Mouse (Mus musculus) olfactory bulb, adult 2 months (tissue): ENCODE data around the gene Ccdc89. TPM values are rescaled to one million over a fixed set of nuclear protein-coding genes. Genes with fewer than 3 reads are reported as not detected.
A peak's percentile ranks its signal among the peaks of the same experiment; 100 is the strongest.

Source experiments
- H3K27ac ChIP-seq: fragments of 200-500 bp; 2 replicates; pipeline ENCODE4 v1.5.1; 2012; ENCODE audit warnings: low read depth, low read length; ENCODE audit not compliant: insufficient read depth
- H3K4me1 ChIP-seq: fragments of 200-500 bp; 2 replicates; pipeline ENCODE4 v1.6.1; 2012; ENCODE audit warnings: low read length; ENCODE audit not compliant: control insufficient read depth, insufficient read depth
- H3K4me3 ChIP-seq: fragments of 200-500 bp; 2 replicates; pipeline ENCODE4 v1.5.1; 2012; ENCODE audit warnings: mild to moderate bottlenecking, low read depth, low read length, moderate library complexity; ENCODE audit not compliant: insufficient read depth
- CTCF ChIP-seq: fragments of 200-500 bp; IDR thresholded peaks from 2 replicates; pipeline ENCODE4 v1.5.1; 2012; ENCODE audit warnings: low read depth, mild to moderate bottlenecking, low read length, moderate library complexity; ENCODE audit not compliant: insufficient read depth
- POLR2A ChIP-seq: fragments of 200-500 bp; IDR thresholded peaks from 2 replicates; pipeline ENCODE4 v1.6.1; 2012; ENCODE audit warnings: mild to moderate bottlenecking, low read depth, low read length, moderate library complexity; ENCODE audit not compliant: insufficient read depth
- WGBS: fragments of 180-500 bp; shearing (Covaris S2); methylation state at CpG from one replicate; pipeline ENCODE4 v1.1.7; 2018; 5-methylcytosine and 5-hydroxymethylcytosine counted together
- polyA plus RNA-seq: library from polyadenylated mRNA; stranded (reverse); fragments of >200 nt; gene quantifications from 2 replicates; pipeline ENCODE4 v1.2.4, GENCODE M21; 2012; ENCODE audit warnings: low replicate concordance; ENCODE audit not compliant: missing spikeins, insufficient read depth, insufficient read length

Ccdc89 gene
- polyA plus RNA-seq, 1 experiment: not detected

DNA sequence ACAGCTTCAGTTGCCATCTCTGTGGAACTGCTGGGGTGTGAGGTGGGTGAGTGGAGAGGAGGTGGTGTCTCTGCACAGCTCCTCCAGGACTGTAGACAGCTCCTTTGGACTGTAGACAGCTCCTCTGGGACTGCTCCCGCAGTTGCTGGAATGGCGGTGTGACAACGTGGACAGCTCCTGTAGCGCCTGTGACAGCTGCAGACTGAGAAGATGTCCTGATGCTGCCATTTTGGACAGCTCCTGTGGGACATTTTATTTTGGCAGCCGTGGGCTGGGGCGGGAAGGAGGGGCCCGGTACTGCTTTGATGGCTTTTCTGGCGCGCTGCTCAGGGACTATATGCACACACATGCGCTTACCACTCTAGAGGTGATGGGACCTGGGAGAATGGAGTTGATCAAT lies 34.0 kb downstream of the Ccdc89 start:
- Histone ChIP-seq H3K27ac (no peak overlapping the region), H3K4me1 (peaks cover 3% of the 10 kb centered on the region; the same call in 1 of the 2 replicates), H3K4me3 (no peak overlapping the region)
- WGBS: 72% methylated on average over 10 of the region's 10 CpGs
- TF ChIP-seq POLR2A (no peak), CTCF (no peak)

DNA sequence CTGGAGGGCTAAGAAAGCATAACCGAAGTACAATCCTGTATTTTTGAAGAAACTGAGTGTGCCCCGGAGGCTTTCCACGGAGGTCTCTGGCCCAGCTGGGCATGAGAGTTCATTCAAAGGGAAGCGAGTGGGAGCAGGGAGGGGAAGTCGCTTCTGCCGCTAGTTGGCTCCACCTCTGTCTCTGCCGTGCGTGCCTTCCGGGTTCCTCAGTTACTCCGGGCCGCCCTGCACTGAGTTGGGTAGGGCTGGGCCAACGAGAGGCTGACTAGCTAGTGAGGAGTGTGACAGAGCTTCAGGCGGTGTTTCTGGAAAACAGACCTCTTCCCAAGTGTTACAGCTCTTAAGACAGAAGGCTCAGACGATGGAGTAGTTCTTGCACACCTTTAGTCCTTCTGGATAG lies 34.6 kb downstream of the Ccdc89 start:
- TF ChIP-seq CTCF: no peak
- no peak for TF ChIP-seq POLR2A
- Histone ChIP-seq H3K4me3 (no peak overlapping the region), H3K27ac (no peak overlapping the region), H3K4me1 (peaks cover 3% of the 10 kb centered on the region; the same call in 1 of the 2 replicates)
- 20% methylated on average over 14 of the region's 14 CpGs for WGBS

DNA sequence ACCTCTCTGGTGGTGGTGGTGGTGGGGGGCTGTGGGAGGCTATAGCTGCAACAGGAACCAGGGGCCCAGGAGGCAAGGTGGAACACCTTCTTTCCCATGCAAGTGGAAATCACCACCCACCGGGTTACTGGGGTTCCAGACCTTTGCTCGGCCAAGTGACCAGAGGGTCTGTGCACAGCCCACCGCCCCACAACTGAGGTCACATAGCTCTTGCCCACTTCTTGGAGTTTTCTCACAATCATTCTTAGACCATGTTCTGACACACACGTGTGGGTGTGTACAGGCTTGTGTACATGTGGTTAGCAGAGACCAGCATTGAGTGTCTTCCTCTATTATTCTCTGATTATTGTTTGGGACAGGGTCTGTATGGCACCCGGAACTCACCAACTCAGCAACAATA lies 35.1 kb downstream of the Ccdc89 start:
- TF ChIP-seq CTCF (no peak), POLR2A (no peak)
- H3K4me3 ChIP-seq: no peak overlapping the region
- H3K4me1 ChIP-seq: peaks cover 3% of the 10 kb centered on the region; the same call in 1 of the 2 replicates
- no peak overlapping the region for H3K27ac ChIP-seq
- WGBS: 93% methylated on average over 5 of the region's 5 CpGs

DNA sequence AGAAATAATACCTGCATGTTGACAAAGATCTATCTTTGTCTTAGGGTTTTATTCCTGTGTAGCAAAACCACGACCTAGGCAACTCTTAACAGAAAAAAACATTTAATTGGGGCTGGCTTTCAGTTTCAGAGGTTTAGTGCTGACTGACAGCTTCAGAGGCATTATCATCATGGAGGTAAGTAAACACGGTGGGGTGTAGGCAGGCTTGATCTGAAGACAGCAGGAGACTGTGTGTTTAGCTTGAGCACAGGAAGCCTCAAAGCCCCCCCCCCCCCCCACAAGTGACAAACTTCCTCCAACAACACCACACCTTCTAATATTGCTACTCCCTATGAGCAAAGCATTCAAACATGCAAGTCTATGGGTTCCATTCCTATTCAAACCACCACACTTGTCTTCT lies 47.1 kb downstream of the Ccdc89 start:
- 68% methylated on average over 2 of the region's 2 CpGs for WGBS
- TF ChIP-seq POLR2A: no peak
- no peak for TF ChIP-seq CTCF
- no peaks in the 10 kb centered on the region for H3K4me1 ChIP-seq
- H3K27ac ChIP-seq: no peak overlapping the region
- H3K4me3 ChIP-seq: no peak overlapping the region

DNA sequence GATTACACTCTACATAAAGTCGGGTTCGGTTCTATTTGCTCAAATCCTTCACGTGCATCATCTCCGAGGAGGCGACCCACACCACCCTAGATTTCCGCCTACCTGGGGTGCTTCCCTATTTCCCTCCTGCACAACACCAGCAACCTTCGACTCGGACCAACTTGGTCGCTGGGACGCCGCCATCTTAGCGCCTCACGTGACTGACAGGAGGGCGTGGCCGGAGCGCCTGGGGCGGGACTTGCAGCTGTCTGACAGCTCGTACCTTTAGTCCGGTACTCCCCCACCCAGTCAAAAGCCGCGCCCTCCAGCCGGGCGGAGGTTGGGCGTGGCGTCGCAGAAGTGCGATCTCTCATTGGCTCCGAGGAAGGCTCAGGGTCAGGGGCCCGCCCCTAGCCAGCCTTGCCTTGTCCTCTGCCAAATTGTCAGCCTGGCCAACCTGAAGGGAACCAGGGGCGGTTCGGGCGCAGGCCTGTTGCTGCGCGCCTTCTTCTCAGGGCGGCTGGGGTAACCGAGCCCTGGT lies 49.5 kb downstream of the Ccdc89 start, which contains the start of gene Tmem126b:
Tmem126b (minus strand) TSS at position 209 of the 520 bp plus-strand sequence.
- under 1% methylated on average over 36 of the region's 36 CpGs for WGBS
- peak; percentile 91 for TF ChIP-seq POLR2A
- no peak for TF ChIP-seq CTCF
- Histone ChIP-seq H3K4me3 (peak within 1 kb of the TSS; percentile 67), H3K27ac (peak within 1 kb of the TSS; percentile 80), H3K4me1 (no peaks in the 10 kb centered on the region)

DNA sequence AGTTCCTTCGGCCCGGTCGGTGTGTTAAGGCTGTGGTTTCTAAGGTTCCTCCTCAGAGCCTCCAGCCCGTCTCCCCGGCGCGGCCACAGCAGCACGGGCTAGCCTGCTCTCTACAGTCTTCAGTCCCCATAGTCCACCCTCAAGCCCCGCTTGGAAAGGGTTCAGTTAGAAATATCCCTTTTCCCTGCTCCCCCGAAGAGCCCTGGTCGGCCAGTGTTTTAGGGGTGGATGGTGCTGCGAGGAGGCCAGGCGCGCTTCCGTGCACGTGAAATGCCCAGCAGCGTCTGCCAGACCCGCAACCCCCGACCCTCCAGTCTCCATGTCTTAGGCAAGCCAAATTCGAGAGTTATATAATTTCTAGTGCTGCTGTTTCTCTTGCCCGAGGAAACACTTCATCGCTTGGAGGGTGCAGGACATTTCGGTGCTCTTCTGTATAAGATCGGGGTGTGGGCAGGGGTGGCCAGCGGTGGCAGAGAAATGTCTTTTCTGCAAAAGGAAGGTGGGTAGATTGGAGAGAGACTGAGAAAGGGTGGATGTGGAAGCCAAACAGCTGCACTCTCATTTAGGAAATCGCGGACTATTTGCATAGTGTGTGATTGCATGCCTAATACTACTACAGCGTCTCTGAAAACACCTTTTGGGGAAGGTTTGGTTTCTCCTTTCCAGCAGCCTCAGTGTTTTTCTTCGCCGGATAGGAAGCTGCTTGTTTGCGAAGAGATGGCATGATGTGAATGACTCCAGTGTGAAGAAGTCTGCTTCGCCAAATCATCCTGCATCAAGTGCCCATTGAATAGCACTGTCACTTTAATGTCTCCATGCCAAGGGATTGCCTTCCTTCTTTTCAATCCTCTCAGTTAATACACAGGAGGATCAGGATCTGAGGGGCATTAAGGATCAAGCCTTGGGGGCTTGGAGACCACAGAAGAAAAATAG lies 50.2 kb downstream of the Ccdc89 start, which contains the start of gene Dlg2:
Dlg2 (plus strand) TSS at position 360 of the 933 bp plus-strand sequence.
- WGBS: under 1% methylated on average over 32 of the region's 32 CpGs
- Histone ChIP-seq H3K27ac (peak within 1 kb of the TSS; percentile 80), H3K4me1 (no peaks in the 10 kb centered on the region), H3K4me3 (peak within 1 kb of the TSS; percentile 67)
- TF ChIP-seq POLR2A: no peak
- TF ChIP-seq CTCF: no peak

Other genes starting within 250 kb of the Ccdc89 start
- not detected in 2 replicates for gene Ccdc83, start 160.8 kb upstream of the Ccdc89 start, polyA plus RNA-seq
- gene Sytl2, start 124.3 kb upstream of the Ccdc89 start, polyA plus RNA-seq: not detected in 2 replicates
- gene Crebzf, start 16.2 kb downstream of the Ccdc89 start, polyA plus RNA-seq: not detected in 2 replicates
- gene Tmem126a, start 30.7 kb downstream of the Ccdc89 start, polyA plus RNA-seq: not detected in 2 replicates
- not detected in 2 replicates for gene Tmem126b, start 49.4 kb downstream of the Ccdc89 start, polyA plus RNA-seq
- gene Dlg2, start 50.1 kb downstream of the Ccdc89 start, polyA plus RNA-seq: 391 TPM in 1 of 2 replicates, not detected in the other